Mouse (Mus musculus): ENCODE data around the gene Klc1. TPM values are rescaled to one million over a fixed set of nuclear protein-coding genes. Genes with fewer than 3 reads are reported as not detected.

Gene Klc1
- polyA plus RNA-seq, 1 experiment from 2014 or later = 59.3 TPM

DNA sequence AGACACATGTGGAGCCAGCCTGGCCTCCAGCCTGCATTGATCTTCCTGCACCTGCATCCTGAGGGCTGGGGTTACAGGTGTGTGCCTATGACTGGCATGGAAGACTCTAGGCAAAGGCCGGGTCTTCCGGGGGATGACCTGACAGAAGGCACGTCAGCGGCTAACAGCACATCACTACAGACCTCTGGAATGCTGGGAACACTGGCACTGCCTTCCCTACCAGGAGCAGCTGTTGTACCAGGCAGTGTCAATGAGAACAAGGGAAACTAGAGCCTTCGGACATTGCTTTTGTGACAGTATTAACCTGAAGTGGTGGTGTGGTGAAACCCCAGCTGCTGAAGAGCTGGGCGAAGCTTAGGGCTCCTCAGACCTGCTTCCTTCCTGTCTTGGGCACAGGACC is 50.1 kb downstream of the Klc1 start:
- H3K36me3 ChIP-seq (ENCODE audit: control insufficient read depth, insufficient read depth, low read length) = peaks cover 32% of the 10 kb centered on the region
- WGBS = 89% methylated on average over 6 of the region's 6 CpGs
- DNase-seq (ENCODE audit: low spot score) = no peak
- no peak overlapping the region for H3K9ac ChIP-seq (ENCODE audit: low read depth, low read length)
- no peak overlapping the region for H3K27ac ChIP-seq (ENCODE audit: low read depth, low read length)
- H3K27me3 ChIP-seq (replicated peaks; ENCODE audit: control insufficient read depth, insufficient read depth, low read length) = no peaks in the 10 kb centered on the region
- no peak for ATAC-seq (replicated peaks; ENCODE audit: low FRiP score)
- H3K9me3 ChIP-seq (ENCODE audit: control insufficient read depth, low read length) = no peaks in the 10 kb centered on the region
- no peak overlapping the region for H3K4me3 ChIP-seq (ENCODE audit: low read depth, low read length)
- H3K4me1 ChIP-seq (replicated peaks; ENCODE audit: control insufficient read depth, insufficient read depth, low read length) = peaks cover 19% of the 10 kb centered on the region
- H3K4me2 ChIP-seq = no peak overlapping the region

DNA sequence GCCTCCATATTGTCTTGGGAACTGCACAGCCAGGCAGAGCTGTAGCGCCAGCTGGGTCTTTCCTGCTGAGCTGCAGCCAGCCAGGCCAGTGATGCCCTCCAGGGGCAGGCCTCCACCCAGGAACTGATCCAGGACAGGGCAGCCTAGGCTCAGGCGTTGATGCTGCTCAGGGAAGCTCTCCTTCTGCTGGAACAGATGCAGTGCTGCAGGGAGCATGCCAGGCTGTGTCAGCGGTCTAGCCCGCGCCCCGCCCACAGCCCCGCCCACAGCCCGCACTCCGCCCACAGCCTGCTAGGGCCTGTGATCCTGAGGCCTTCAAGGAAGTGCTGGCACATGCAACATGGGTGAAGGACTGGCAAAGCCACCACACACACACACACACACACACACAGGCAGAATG is 51.1 kb downstream of the Klc1 start:
- Histone ChIP-seq H3K4me2 (0 out of 2 replicates have a peak overlapping the region, but pooled peaks have one; percentile 14), H3K4me1 (replicated peaks; ENCODE audit: control insufficient read depth, insufficient read depth, low read length) (peaks cover 19% of the 10 kb centered on the region), H3K9me3 (ENCODE audit: control insufficient read depth, low read length) (no peaks in the 10 kb centered on the region), H3K4me3 (ENCODE audit: low read depth, low read length) (no peak overlapping the region), H3K9ac (ENCODE audit: low read depth, low read length) (peak overlapping the region; percentile 55; the same call in 1 of the 2 replicates), H3K27me3 (replicated peaks; ENCODE audit: control insufficient read depth, insufficient read depth, low read length) (no peaks in the 10 kb centered on the region), H3K27ac (ENCODE audit: low read depth, low read length) (no peak overlapping the region), H3K36me3 (ENCODE audit: control insufficient read depth, insufficient read depth, low read length) (peaks cover 26% of the 10 kb centered on the region)
- 10% methylated on average over 9 of the region's 9 CpGs for WGBS
- ATAC-seq (replicated peaks; ENCODE audit: low FRiP score) = peak; percentile 22
- peak; percentile 76 for DNase-seq (ENCODE audit: low spot score)

DNA sequence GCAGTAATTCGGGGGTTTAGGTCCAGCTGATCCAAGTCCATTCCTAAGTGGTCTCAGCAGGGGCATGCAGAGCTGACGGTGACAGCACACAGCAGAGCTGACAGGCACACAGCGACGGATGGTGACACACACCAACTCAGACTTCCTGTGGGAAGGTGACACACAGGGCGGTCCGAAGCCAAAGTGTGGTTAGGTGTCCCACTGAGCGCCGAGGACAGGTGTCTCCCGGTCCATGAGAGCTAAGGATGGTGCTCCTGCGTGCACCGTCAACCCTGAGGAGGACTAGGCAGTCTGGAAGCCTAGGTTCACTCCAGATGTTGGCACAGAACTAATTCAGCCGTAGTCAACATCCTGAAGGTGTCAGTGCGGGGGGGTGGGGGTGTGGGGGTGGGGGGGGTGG is 53.4 kb downstream of the Klc1 start:
- Histone ChIP-seq H3K27me3 (replicated peaks; ENCODE audit: control insufficient read depth, insufficient read depth, low read length) (no peaks in the 10 kb centered on the region), H3K4me3 (ENCODE audit: low read depth, low read length) (no peak overlapping the region), H3K27ac (ENCODE audit: low read depth, low read length) (no peak overlapping the region), H3K9me3 (ENCODE audit: control insufficient read depth, low read length) (no peaks in the 10 kb centered on the region), H3K9ac (ENCODE audit: low read depth, low read length) (no peak overlapping the region), H3K4me1 (replicated peaks; ENCODE audit: control insufficient read depth, insufficient read depth, low read length) (peaks cover 42% of the 10 kb centered on the region), H3K4me2 (no peak overlapping the region), H3K36me3 (ENCODE audit: control insufficient read depth, insufficient read depth, low read length) (peaks cover 8% of the 10 kb centered on the region; the same call in 1 of the 2 replicates)
- ATAC-seq (replicated peaks; ENCODE audit: low FRiP score) (no peak), DNase-seq (ENCODE audit: low spot score) (no peak)
- 85% methylated on average over 13 of the region's 13 CpGs for WGBS

DNA sequence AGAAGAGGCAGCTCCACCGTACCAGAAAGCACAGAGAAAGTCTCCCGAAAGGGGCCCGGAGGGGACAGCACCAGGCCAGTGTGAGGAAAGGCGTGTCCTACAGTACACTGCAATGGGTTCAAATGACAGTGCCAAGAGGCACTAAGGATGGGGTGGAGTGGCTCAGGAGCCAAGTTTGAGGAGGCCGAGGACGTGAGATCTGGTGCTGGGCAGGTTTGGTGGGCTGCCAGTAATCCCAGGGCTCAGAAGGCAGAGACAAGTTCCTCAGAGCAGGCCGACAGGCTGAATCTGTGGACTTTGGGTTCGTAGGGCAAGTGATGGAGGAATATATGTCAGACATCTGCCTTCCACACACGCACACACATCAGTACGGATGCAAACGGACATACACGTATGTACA is 54.0 kb downstream of the Klc1 start:
- Histone ChIP-seq H3K9me3 (ENCODE audit: control insufficient read depth, low read length) (no peaks in the 10 kb centered on the region), H3K36me3 (ENCODE audit: control insufficient read depth, insufficient read depth, low read length) (peaks cover 8% of the 10 kb centered on the region; the same call in 1 of the 2 replicates), H3K27ac (ENCODE audit: low read depth, low read length) (no peak overlapping the region), H3K4me2 (peak overlapping the region; percentile 83), H3K4me1 (replicated peaks; ENCODE audit: control insufficient read depth, insufficient read depth, low read length) (peaks cover 47% of the 10 kb centered on the region), H3K9ac (ENCODE audit: low read depth, low read length) (peak overlapping the region; percentile 74), H3K27me3 (replicated peaks; ENCODE audit: control insufficient read depth, insufficient read depth, low read length) (no peaks in the 10 kb centered on the region), H3K4me3 (ENCODE audit: low read depth, low read length) (peak overlapping the region; percentile 72)
- WGBS = 71% methylated on average over 12 of the region's 12 CpGs
- ATAC-seq (replicated peaks; ENCODE audit: low FRiP score) = no peak
- no peak for DNase-seq (ENCODE audit: low spot score)

DNA sequence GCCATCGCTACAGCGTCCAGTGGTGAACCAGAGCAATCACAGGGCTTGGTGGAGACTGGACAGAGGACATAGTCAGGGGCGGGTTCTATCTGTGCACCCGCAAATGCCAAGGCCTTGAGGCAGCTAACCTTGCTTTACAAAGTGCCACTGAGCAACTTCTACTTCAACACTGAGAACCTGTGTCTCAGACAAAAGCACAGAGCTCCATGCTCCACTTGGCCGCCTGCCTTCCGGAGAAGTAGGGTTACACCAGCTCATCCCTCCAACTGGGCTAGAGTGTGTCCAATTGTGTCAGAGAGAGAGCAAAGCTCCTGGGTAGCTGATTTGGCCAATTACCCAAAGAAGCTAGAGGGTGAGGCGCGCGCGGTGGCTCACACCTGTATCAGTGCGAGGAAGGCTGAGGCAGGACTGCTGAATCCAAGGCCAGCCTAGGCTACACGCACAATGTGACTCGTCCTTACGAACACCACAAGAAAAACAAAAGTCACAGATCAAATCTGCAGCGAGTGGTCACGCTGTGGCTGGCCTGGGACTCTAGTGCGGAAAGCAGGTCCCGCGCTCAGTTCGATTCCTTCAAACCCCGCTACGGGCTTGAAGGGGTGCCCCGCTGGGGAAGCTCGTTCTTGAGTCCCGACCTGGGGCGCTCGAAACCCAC is 54.6 kb downstream of the Klc1 start:
- H3K4me1 ChIP-seq (replicated peaks; ENCODE audit: control insufficient read depth, insufficient read depth, low read length) = peaks cover 54% of the 10 kb centered on the region
- no peaks in the 10 kb centered on the region for H3K9me3 ChIP-seq (ENCODE audit: control insufficient read depth, low read length)
- H3K36me3 ChIP-seq (ENCODE audit: control insufficient read depth, insufficient read depth, low read length) = peaks cover 7% of the 10 kb centered on the region; the same call in 1 of the 2 replicates
- ATAC-seq (replicated peaks; ENCODE audit: low FRiP score) (no peak), DNase-seq (ENCODE audit: low spot score) (no peak)
- H3K4me2 ChIP-seq = peak overlapping the region; percentile 83
- peak overlapping the region; percentile 72 for H3K4me3 ChIP-seq (ENCODE audit: low read depth, low read length)
- H3K27ac ChIP-seq (ENCODE audit: low read depth, low read length) = peak overlapping the region; percentile 55
- H3K27me3 ChIP-seq (replicated peaks; ENCODE audit: control insufficient read depth, insufficient read depth, low read length) = no peaks in the 10 kb centered on the region
- 4% methylated on average over 27 of the region's 27 CpGs for WGBS
- peak overlapping the region; percentile 74 for H3K9ac ChIP-seq (ENCODE audit: low read depth, low read length)

DNA sequence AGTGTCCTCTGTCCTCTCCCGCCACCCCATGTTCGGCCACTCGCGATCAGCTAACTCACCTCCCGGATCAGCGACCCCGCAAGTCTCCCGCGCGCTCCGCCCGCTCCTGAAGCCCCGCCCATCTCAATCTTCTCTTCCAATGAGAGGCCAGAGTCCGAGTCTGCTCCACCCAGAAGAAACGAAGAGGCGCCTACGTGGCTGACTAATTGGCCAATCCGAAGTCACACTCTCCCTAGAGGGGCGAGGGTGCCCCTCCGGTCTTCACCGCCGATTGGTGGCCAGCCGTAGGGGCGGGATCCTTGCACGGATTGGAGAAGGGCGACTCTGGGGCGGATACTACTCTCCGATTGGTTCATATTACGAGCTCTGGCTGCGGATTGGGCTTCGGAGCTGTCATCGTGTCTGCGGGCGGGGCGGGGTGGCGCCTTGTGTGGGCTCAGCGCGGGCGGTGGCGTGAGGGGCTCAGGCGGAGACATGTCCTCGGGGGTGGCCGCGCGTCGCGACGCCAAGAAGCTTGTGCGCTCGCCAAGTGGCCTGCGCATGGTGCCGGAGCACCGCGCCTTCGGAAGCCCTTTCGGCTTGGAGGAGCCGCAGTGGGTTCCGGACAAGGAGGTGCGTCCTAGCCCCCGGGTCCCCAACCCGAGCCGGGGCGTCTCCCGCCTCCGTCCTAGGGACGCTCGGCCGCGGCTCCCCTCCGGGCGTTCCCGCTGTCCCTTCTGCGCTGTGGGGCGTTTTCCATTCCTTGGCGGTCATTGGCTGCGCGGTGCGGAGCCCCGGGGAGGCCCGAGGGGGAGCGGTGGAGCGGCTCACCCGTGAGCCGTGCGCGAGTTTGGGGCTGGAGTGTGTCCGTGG is 55.3 kb downstream of the Klc1 start, which contains the start of the genes Xrcc3 and Zfyve21:
Gene Xrcc3, minus strand, starts transcription at position 108 of the 852 bp plus-strand sequence.
Gene Zfyve21, plus strand, starts transcription at position 405 of the 852 bp plus-strand sequence.
- Histone ChIP-seq H3K9ac (ENCODE audit: low read depth, low read length) (peak within 1 kb of the TSS; percentile 85), H3K4me2 (peak within 1 kb of the TSS; percentile 83), H3K27ac (ENCODE audit: low read depth, low read length) (peak within 1 kb of the TSS; percentile 91), H3K4me3 (ENCODE audit: low read depth, low read length) (peak within 1 kb of the TSS; percentile 79), H3K4me1 (replicated peaks; ENCODE audit: control insufficient read depth, insufficient read depth, low read length) (peaks cover 61% of the 10 kb centered on the region), H3K36me3 (ENCODE audit: control insufficient read depth, insufficient read depth, low read length) (peaks cover 3% of the 10 kb centered on the region; the same call in 1 of the 2 replicates), H3K9me3 (ENCODE audit: control insufficient read depth, low read length) (no peaks in the 10 kb centered on the region), H3K27me3 (replicated peaks; ENCODE audit: control insufficient read depth, insufficient read depth, low read length) (no peaks in the 10 kb centered on the region)
- WGBS = under 1% methylated on average over 87 of the region's 87 CpGs
- ATAC-seq (replicated peaks; ENCODE audit: low FRiP score) (peak; percentile 93), DNase-seq (ENCODE audit: low spot score) (peak; percentile 95)

DNA sequence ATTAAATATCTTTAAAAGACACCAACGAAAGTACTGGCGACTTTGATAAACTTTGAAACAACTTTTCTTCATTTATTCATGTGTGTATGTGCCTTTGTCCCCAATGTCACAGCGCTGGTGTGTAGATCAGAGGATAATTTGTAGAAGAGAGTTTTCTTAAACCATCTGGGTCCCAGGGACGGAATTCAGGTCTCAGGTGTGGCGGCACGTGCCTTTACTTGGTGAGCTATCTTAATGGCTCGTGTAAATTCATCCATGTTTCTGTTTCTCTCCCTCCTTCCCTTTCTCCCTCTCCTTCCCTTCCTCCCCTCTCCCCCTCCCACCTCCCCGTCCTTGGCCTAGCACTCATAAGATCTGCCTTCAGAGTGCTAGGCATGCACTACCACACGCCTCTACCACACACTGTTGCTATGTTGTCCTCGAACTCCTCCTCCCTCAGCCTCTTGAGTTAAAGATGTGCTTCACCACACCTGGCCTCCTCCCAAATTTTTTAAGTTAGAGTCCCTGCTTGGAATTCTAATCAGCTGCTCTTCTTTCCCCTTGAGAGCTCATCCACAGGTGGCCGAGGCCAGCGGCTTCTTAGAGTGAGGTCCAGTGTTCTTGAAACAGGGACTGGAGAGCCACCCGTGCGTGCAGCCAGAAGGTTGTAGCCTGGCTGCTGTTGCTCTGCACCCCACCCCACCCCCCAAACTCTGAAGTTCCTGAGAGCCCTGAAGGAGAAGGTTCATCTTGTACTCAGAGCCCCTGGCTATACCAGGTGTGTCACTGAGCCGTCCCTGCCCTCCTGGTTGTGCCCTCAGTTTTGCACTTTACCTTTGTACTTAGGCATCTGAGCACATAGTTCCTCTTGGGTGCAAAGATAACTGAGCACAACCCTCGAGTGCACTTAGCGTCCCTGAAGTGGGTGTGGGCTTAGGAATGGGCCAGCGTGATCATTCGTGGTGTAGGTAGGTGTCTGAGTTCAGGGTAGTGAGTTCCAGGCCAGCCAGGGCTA is 56.4 kb downstream of the Klc1 start:
- no peaks in the 10 kb centered on the region for H3K27me3 ChIP-seq (replicated peaks; ENCODE audit: control insufficient read depth, insufficient read depth, low read length)
- H3K9ac ChIP-seq (ENCODE audit: low read depth, low read length) = peak overlapping the region; percentile 85
- H3K4me3 ChIP-seq (ENCODE audit: low read depth, low read length) = peak overlapping the region; percentile 79
- H3K9me3 ChIP-seq (ENCODE audit: control insufficient read depth, low read length) = no peaks in the 10 kb centered on the region
- 29% methylated on average over 19 of the region's 19 CpGs for WGBS
- peaks cover 62% of the 10 kb centered on the region for H3K4me1 ChIP-seq (replicated peaks; ENCODE audit: control insufficient read depth, insufficient read depth, low read length)
- peaks cover 3% of the 10 kb centered on the region; the same call in 1 of the 2 replicates for H3K36me3 ChIP-seq (ENCODE audit: control insufficient read depth, insufficient read depth, low read length)
- peak overlapping the region; percentile 71 for H3K4me2 ChIP-seq
- ATAC-seq (replicated peaks; ENCODE audit: low FRiP score) (no peak), DNase-seq (ENCODE audit: low spot score) (no peak)
- peak overlapping the region; percentile 91 for H3K27ac ChIP-seq (ENCODE audit: low read depth, low read length)

DNA sequence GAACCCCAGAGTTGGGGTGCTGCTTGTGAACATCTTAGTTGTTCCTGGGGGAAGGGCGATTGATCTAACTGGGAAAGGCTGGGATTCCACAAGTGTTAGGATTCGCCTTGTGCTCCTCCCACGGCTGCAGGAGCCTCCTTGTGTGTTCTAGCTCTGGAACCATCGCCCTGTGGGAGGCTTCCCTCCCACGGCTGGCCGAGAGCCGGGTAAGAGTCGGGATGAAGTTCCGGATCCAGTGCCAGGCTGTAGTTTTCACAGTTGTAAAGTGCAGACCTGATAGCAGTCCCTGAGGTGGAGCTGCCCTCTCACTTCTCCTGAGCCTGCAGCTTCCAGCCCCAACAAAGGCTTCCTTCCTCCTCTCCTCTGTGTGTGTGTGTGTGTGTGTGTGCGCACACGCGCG is 57.9 kb downstream of the Klc1 start:
- peak overlapping the region; percentile 71 for H3K4me2 ChIP-seq
- peaks cover 6% of the 10 kb centered on the region; the same call in 1 of the 2 replicates for H3K36me3 ChIP-seq (ENCODE audit: control insufficient read depth, insufficient read depth, low read length)
- H3K9me3 ChIP-seq (ENCODE audit: control insufficient read depth, low read length) = no peaks in the 10 kb centered on the region
- peaks cover 66% of the 10 kb centered on the region for H3K4me1 ChIP-seq (replicated peaks; ENCODE audit: control insufficient read depth, insufficient read depth, low read length)
- H3K4me3 ChIP-seq (ENCODE audit: low read depth, low read length) = peak overlapping the region; percentile 79
- ATAC-seq (replicated peaks; ENCODE audit: low FRiP score) = no peak
- peak overlapping the region; percentile 85 for H3K9ac ChIP-seq (ENCODE audit: low read depth, low read length)
- DNase-seq (ENCODE audit: low spot score) = no peak
- no peaks in the 10 kb centered on the region for H3K27me3 ChIP-seq (replicated peaks; ENCODE audit: control insufficient read depth, insufficient read depth, low read length)
- peak overlapping the region; percentile 91 for H3K27ac ChIP-seq (ENCODE audit: low read depth, low read length)
- WGBS = 60% methylated on average over 13 of the region's 13 CpGs
